Mouse (Mus musculus): ENCODE results near the gene Mns1. TPM values are rescaled to one million over a fixed set of nuclear protein-coding genes. Genes with fewer than 3 reads are reported as not detected.

Mns1 gene
- polyA plus RNA-seq, 1 experiment from 2014 or later, result 5.9 TPM

- WGBS, result 90% methylated on average over 2 of the region's 2 CpGs
- no peaks in the 10 kb centered on the region for H3K9me3 ChIP-seq (ENCODE audit: low read length)
- H3K4me1 ChIP-seq (ENCODE audit: insufficient read depth, low read depth, low read length), result peaks cover 3% of the 10 kb centered on the region; the same call in 1 of the 2 replicates
- no peak overlapping the region for H3K9ac ChIP-seq (replicated peaks; ENCODE audit: low read depth)
- H3K4me3 ChIP-seq (ENCODE audit: low read depth, low read length), result no peak overlapping the region
- no peak overlapping the region for H3K4me2 ChIP-seq (replicated peaks; ENCODE audit: low read depth, low read length)
- DNase-seq (ENCODE audit: low spot score) (no peak), ATAC-seq (no peak)
- no peaks in the 10 kb centered on the region for H3K36me3 ChIP-seq (ENCODE audit: insufficient read depth, low read length)
- no peaks in the 10 kb centered on the region for H3K27me3 ChIP-seq (replicated peaks; ENCODE audit: insufficient read depth, low read length)
- no peak overlapping the region for H3K27ac ChIP-seq (ENCODE audit: low read length)
- no peak for TF ChIP-seq CTCF (IDR thresholded peaks at IDR 0.05)
- TF ChIP-seq EP300 (IDR thresholded peaks at IDR 0.05), result no peak
These were observed 55.7 kb downstream of the Mns1 start for GRCm38 (mm10) chr9:72493465-72493864.

GRCm38 (mm10) chr9:72493984-72494685 lies 56.3 kb downstream of the Mns1 start:
- DNase-seq (ENCODE audit: low spot score) (no peak), ATAC-seq (no peak)
- H3K9me3 ChIP-seq (ENCODE audit: low read length), result no peaks in the 10 kb centered on the region
- H3K4me1 ChIP-seq (ENCODE audit: insufficient read depth, low read depth, low read length), result peaks cover 3% of the 10 kb centered on the region; the same call in 1 of the 2 replicates
- no peaks in the 10 kb centered on the region for H3K36me3 ChIP-seq (ENCODE audit: insufficient read depth, low read length)
- TF ChIP-seq CTCF (IDR thresholded peaks at IDR 0.05) (no peak), EP300 (IDR thresholded peaks at IDR 0.05) (no peak)
- no peak overlapping the region for H3K27ac ChIP-seq (ENCODE audit: low read length)
- no peak overlapping the region for H3K9ac ChIP-seq (replicated peaks; ENCODE audit: low read depth)
- no peaks in the 10 kb centered on the region for H3K27me3 ChIP-seq (replicated peaks; ENCODE audit: insufficient read depth, low read length)
- WGBS, result 68% methylated on average over 3 of the region's 3 CpGs
- H3K4me3 ChIP-seq (ENCODE audit: low read depth, low read length), result no peak overlapping the region
- H3K4me2 ChIP-seq (replicated peaks; ENCODE audit: low read depth, low read length), result no peak overlapping the region

GRCm38 (mm10) chr9:72496691-72497090 lies 58.9 kb downstream of the Mns1 start:
- Histone ChIP-seq H3K27ac (ENCODE audit: low read length) (no peak overlapping the region), H3K27me3 (replicated peaks; ENCODE audit: insufficient read depth, low read length) (no peaks in the 10 kb centered on the region), H3K4me1 (ENCODE audit: insufficient read depth, low read depth, low read length) (no peaks in the 10 kb centered on the region; the same call in 1 of the 2 replicates), H3K9ac (replicated peaks; ENCODE audit: low read depth) (no peak overlapping the region), H3K4me2 (replicated peaks; ENCODE audit: low read depth, low read length) (no peak overlapping the region), H3K4me3 (ENCODE audit: low read depth, low read length) (no peak overlapping the region), H3K36me3 (ENCODE audit: insufficient read depth, low read length) (no peaks in the 10 kb centered on the region), H3K9me3 (ENCODE audit: low read length) (no peaks in the 10 kb centered on the region)
- no peak for DNase-seq (ENCODE audit: low spot score)
- TF ChIP-seq EP300 (IDR thresholded peaks at IDR 0.05) (no peak), CTCF (IDR thresholded peaks at IDR 0.05) (no peak)
- ATAC-seq, result no peak
- 70% methylated on average over 2 of the region's 2 CpGs for WGBS

GRCm38 (mm10) chr9:72497171-72497570 lies 59.4 kb downstream of the Mns1 start:
- 76% methylated on average over 3 of the region's 3 CpGs for WGBS
- no peak for TF ChIP-seq EP300 (IDR thresholded peaks at IDR 0.05)
- no peaks in the 10 kb centered on the region for H3K9me3 ChIP-seq (ENCODE audit: low read length)
- DNase-seq (ENCODE audit: low spot score), result no peak
- no peaks in the 10 kb centered on the region for H3K36me3 ChIP-seq (ENCODE audit: insufficient read depth, low read length)
- no peak for ATAC-seq
- H3K4me2 ChIP-seq (replicated peaks; ENCODE audit: low read depth, low read length), result no peak overlapping the region
- no peak overlapping the region for H3K4me3 ChIP-seq (ENCODE audit: low read depth, low read length)
- no peak overlapping the region for H3K9ac ChIP-seq (replicated peaks; ENCODE audit: low read depth)
- H3K4me1 ChIP-seq (ENCODE audit: insufficient read depth, low read depth, low read length), result no peaks in the 10 kb centered on the region; the same call in 1 of the 2 replicates
- H3K27ac ChIP-seq (ENCODE audit: low read length), result no peak overlapping the region
- H3K27me3 ChIP-seq (replicated peaks; ENCODE audit: insufficient read depth, low read length), result no peaks in the 10 kb centered on the region

Small RNA genes within 50 kb of the gene (microRNA-seq; reads per million reads assigned to microRNA genes)
- gene Gm28010, result not detected

Other genes starting within 250 kb of the Mns1 start
- gene Zfp280d, start 163.2 kb upstream of the Mns1 start, polyA plus RNA-seq (2015; fragmentation: Nextera tagmentation; extraction: Ambion mirVana), result 19.1 and 19.6 TPM in 2 replicates
- gene Tex9, start 54.2 kb downstream of the Mns1 start, polyA plus RNA-seq (2015; fragmentation: Nextera tagmentation; extraction: Ambion mirVana), result 7.6 and 9.1 TPM in 2 replicates
- 4.0 and 4.2 TPM in 2 replicates for gene Rfx7, start 94.2 kb downstream of the Mns1 start, polyA plus RNA-seq (2015; fragmentation: Nextera tagmentation; extraction: Ambion mirVana)
- gene Nedd4, start 224.3 kb downstream of the Mns1 start, polyA plus RNA-seq (2015; fragmentation: Nextera tagmentation; extraction: Ambion mirVana), result 264 and 334 TPM in 2 replicates

Data from lung, postnatal 0 days (tissue).